Mouse (Mus musculus) layer of hippocampus, adult 6 months (tissue): ENCODE data around the gene Gm26965. TPM values are rescaled to one million over a fixed set of nuclear protein-coding genes. Genes with fewer than 3 reads are reported as not detected.

Source experiments
- long read RNA-seq, 2 experiments: library from polyadenylated mRNA; unstranded; transcript quantifications; one replicate each; pipeline ENCODE4 v2.0.0; 2019 to 2020
- polyA plus RNA-seq: library from polyadenylated mRNA; unstranded; fragments of <200 nt; fragmentation: Nextera tagmentation; gene quantifications from 2 replicates; pipeline ENCODE4 v1.2.3, GENCODE M21; 2021

Gene Gm26965
- polyA plus RNA-seq = not detected in 2 replicates
- long read RNA-seq, experiment 1, partial matches to known transcripts = 0 of 2 reads
- long read RNA-seq, experiment 1, other reads (novel, unspliced or antisense) = 1 of 2 reads
- long read RNA-seq, experiment 2, partial matches to known transcripts = 0 of 4 reads
- long read RNA-seq, experiment 2, other reads (novel, unspliced or antisense) = 3 of 4 reads

DNA sequence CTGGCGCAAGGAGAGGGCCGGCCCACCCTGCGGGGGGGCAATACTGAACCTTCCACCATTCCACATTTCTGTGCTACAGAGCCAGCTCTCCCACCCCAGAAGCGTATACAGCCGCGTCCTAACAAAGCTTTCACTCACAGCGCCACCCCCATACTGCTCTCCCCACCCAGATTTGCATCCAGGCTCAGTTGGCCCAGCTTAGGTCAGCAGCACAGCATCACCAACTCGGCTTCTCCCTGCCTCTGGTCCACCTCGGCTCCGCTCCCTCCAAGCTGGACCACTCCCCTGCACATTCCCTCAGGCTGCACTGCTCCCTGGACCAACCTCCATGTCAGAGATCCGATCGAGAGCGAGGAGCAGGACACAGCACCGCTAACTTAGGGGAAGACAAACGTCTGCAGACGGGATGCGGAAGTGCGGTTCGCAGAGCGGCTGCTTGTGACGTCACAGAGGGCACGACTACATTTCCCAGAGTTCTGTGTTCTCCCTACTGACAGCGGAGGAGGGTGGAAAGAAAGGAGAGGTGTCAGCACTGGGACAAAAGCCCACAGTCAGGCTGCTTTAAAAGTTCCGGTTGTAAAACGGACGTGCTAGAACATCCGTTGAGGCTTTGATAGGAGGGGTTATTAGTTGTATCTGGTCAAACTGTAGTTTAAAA lies at the start of gene Gm26965, which contains the start of gene Zfp87:
Gm26965 (minus strand) TSS at position 399 of the 658 bp plus-strand sequence.
Zfp87 (minus strand) TSS at position 425 of the 658 bp plus-strand sequence.

GRCm38 (mm10) chr13:67553730-67554129 lies 27.8 kb upstream of the Gm26965 start, which contains the start of gene Zfp748:
Gene Zfp748 (minus strand): TSS chr13:67553830.

GRCm38 (mm10) chr13:67500084-67500719 lies 25.7 kb downstream of the Gm26965 start, which contains the start of gene Zfp58:
Gene Zfp58 (minus strand): TSS chr13:67500555.

GRCm38 (mm10) chr13:67483625-67484423 lies 42.1 kb downstream of the Gm26965 start, which contains the start of gene Zfp874b:
Gene Zfp874b (minus strand): TSS chr13:67484258.

DNA sequence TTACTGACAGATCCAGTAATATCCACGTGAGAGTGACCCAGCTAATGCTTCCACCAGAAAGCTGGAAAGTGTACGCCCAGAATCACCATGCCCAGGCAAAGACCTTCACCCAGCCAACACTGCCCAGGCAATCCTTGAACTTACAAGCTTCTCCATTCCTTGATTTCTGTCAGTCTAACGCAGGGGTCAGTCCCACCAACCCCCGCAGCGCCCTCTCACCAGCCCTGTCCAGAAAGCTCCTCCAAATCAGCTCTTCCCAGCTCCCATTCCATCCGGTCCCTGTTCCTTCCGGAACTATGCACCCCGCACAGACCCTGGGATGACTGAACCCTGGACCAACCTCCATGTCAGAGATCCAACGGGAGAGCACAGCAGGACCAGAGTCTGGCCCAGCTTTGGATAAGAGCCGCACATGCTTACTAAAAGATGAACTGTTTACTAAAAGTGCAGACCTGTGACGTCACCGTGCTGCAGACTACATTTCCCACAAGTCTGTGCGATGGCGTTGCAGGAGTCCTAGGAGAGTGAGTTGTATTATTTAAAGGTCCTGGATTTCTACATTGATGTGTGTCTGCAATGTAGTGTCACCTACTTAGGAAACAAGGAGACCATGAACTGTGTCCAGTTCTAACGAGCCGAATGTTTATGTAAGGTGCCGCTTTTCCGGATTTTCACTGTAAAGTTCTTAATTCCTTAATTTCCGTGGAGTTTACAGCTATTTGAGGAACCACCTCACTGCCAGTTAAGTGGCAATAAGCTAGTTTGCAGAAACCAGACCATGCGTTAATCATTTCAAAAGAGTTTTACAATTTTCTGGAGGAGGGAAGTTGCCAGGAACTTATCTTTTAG lies 74.6 kb downstream of the Gm26965 start, which contains the start of gene Zfp874a:
Zfp874a (minus strand) TSS at position 453 of the 849 bp plus-strand sequence.

Other genes starting within 250 kb of the Gm26965 start
- 2.7 TPM in 2 replicates for gene Zfp458, start 247.7 kb downstream of the Gm26965 start, polyA plus RNA-seq
- gene Zfp457, start 219.7 kb downstream of the Gm26965 start, polyA plus RNA-seq = 0.26 and 0.28 TPM in 2 replicates
- gene Zfp595, start 193.6 kb downstream of the Gm26965 start, polyA plus RNA-seq = 0.54 and 0.89 TPM in 2 replicates
- 0.56 TPM in 1 of 2 replicates, not detected in the other for gene Gm28044, start 165.6 kb downstream of the Gm26965 start, polyA plus RNA-seq
- 0.18 and 0.21 TPM in 2 replicates for gene Zfp953, start 165.5 kb downstream of the Gm26965 start, polyA plus RNA-seq
- gene Gm28041, start 150.4 kb downstream of the Gm26965 start, polyA plus RNA-seq = 0.48 TPM in 1 of 2 replicates, not detected in the other
- 0.30 and 0.43 TPM in 2 replicates for gene Zfp456, start 150.3 kb downstream of the Gm26965 start, polyA plus RNA-seq
- 1.0 and 2.2 TPM in 2 replicates for gene Zfp429, start 126.3 kb downstream of the Gm26965 start, polyA plus RNA-seq
- gene Zfp459, start 104.7 kb downstream of the Gm26965 start, polyA plus RNA-seq = 0.68 and 1.3 TPM in 2 replicates
- gene Zfp874a, start 74.5 kb downstream of the Gm26965 start, polyA plus RNA-seq = 5.8 and 7.5 TPM in 2 replicates
- 2.0 and 5.7 TPM in 2 replicates for gene Zfp874b, start 41.9 kb downstream of the Gm26965 start, polyA plus RNA-seq
- gene Zfp58, start 25.6 kb downstream of the Gm26965 start, polyA plus RNA-seq = 4.1 and 5.1 TPM in 2 replicates
- 38.7 and 41.4 TPM in 2 replicates for gene Zfp87, start within 50 bp of the Gm26965 start, polyA plus RNA-seq
- gene Zfp748, start 27.7 kb upstream of the Gm26965 start, polyA plus RNA-seq = 5.4 and 6.0 TPM in 2 replicates
- gene Zfp729b, start 83.6 kb upstream of the Gm26965 start, polyA plus RNA-seq = 2.2 and 2.7 TPM in 2 replicates
- gene Gm49345, start 111.6 kb upstream of the Gm26965 start, polyA plus RNA-seq = 1.5 TPM in 1 of 2 replicates, not detected in the other
- 1.6 and 1.9 TPM in 2 replicates for gene Zfp729a, start 111.6 kb upstream of the Gm26965 start, polyA plus RNA-seq
- gene Zfp738, start 160.9 kb upstream of the Gm26965 start, polyA plus RNA-seq = 6.2 and 7.2 TPM in 2 replicates
- gene Zfp65, start 203.0 kb upstream of the Gm26965 start, polyA plus RNA-seq = 2.5 and 3.0 TPM in 2 replicates
- gene Zfp85, start 229.1 kb upstream of the Gm26965 start, polyA plus RNA-seq = 3.5 and 4.0 TPM in 2 replicates